ENCODE assay signal across 23 mouse cellular contexts in genomic region chr7:70769655-70770054, GRCm38 (mm10).
A peak's percentile ranks its signal among the peaks of the same experiment; 100 is the strongest.
DNase-seq lines count a peak whose midpoint lies in the region; ATAC-seq and TF ChIP-seq lines count a peak whose summit lies in the region.
"Had no signal": no experiment of that assay in that cellular context is flagged by ENCODE, and none has a peak within 500 bp of the region (broad histone marks: within the 10 kb centered on the region; RNA-seq: fewer than 3 reads in every experiment).

No protein-coding gene starts in this region.

- no peaks in the 10 kb centered on the region for H3K9me3 ChIP-seq in heart, embryonic 12.5 days (replicated peaks)
- H3K9me3 ChIP-seq in intestine, embryonic 14.5 days (ENCODE audit: control insufficient read depth, low read length), result no peaks in the 10 kb centered on the region; the same call in 1 of the 2 replicates
- H3K9me3 ChIP-seq in intestine, embryonic 15.5 days, result no peaks in the 10 kb centered on the region
- no peaks in the 10 kb centered on the region for H3K9me3 ChIP-seq in stomach, embryonic 15.5 days
- no peaks in the 10 kb centered on the region for H3K9me3 ChIP-seq in stomach, postnatal 0 days (ENCODE audit: control insufficient read depth, low read length)
- H3K9me3 ChIP-seq: embryonic facial prominence, embryonic 15.5 days; forebrain, embryonic 10.5 days; forebrain, embryonic 12.5 days had no signal

- H3K27me3 ChIP-seq in heart, embryonic 12.5 days (replicated peaks), result no peaks in the 10 kb centered on the region
- no peaks in the 10 kb centered on the region for H3K27me3 ChIP-seq in intestine, embryonic 14.5 days (replicated peaks; ENCODE audit: control insufficient read depth, insufficient read depth, low read length)
- H3K27me3 ChIP-seq in intestine, embryonic 15.5 days (replicated peaks), result no peaks in the 10 kb centered on the region
- H3K27me3 ChIP-seq in stomach, embryonic 15.5 days (replicated peaks), result no peaks in the 10 kb centered on the region
- no peaks in the 10 kb centered on the region for H3K27me3 ChIP-seq in stomach, postnatal 0 days (ENCODE audit: control insufficient read depth, insufficient read depth, low read length)
- H3K27me3 ChIP-seq: embryonic facial prominence, embryonic 13.5 days; embryonic facial prominence, embryonic 15.5 days; forebrain, embryonic 12.5 days had no signal

- no peak for TF ChIP-seq EP300 in stomach, postnatal 0 days (optimal IDR thresholded peaks at IDR 0.05)

- H3K9ac ChIP-seq in heart, embryonic 12.5 days, result no peak overlapping the region
- H3K9ac ChIP-seq in intestine, embryonic 14.5 days (ENCODE audit: low read length), result no peak overlapping the region
- H3K9ac ChIP-seq in intestine, embryonic 15.5 days, result no peak overlapping the region
- no peak overlapping the region for H3K9ac ChIP-seq in stomach, embryonic 15.5 days
- no peak overlapping the region for H3K9ac ChIP-seq in stomach, postnatal 0 days (ENCODE audit: low read length)
- H3K9ac ChIP-seq: embryonic facial prominence, embryonic 13.5 days; embryonic facial prominence, embryonic 15.5 days; forebrain, embryonic 12.5 days had no signal

- no peaks in the 10 kb centered on the region for H3K36me3 ChIP-seq in heart, embryonic 12.5 days
- H3K36me3 ChIP-seq in intestine, embryonic 14.5 days (ENCODE audit: control insufficient read depth, insufficient read depth, low read length), result no peaks in the 10 kb centered on the region
- no peaks in the 10 kb centered on the region for H3K36me3 ChIP-seq in intestine, embryonic 15.5 days
- H3K36me3 ChIP-seq in stomach, embryonic 15.5 days, result no peaks in the 10 kb centered on the region
- no peaks in the 10 kb centered on the region for H3K36me3 ChIP-seq in stomach, postnatal 0 days (ENCODE audit: control insufficient read depth, insufficient read depth, low read length)
- H3K36me3 ChIP-seq: embryonic facial prominence, embryonic 13.5 days; embryonic facial prominence, embryonic 15.5 days; forebrain, embryonic 10.5 days; forebrain, embryonic 12.5 days had no signal

- no peak overlapping the region for H3K4me3 ChIP-seq in heart, embryonic 12.5 days
- no peak overlapping the region for H3K4me3 ChIP-seq in intestine, embryonic 14.5 days (ENCODE audit: low read depth, low read length)
- no peak overlapping the region for H3K4me3 ChIP-seq in intestine, embryonic 15.5 days (replicated peaks)
- no peak overlapping the region for H3K4me3 ChIP-seq in stomach, embryonic 15.5 days (replicated peaks)
- no peak overlapping the region for H3K4me3 ChIP-seq in stomach, postnatal 0 days (ENCODE audit: low read depth, low read length)
- H3K4me3 ChIP-seq: embryonic facial prominence, embryonic 13.5 days; embryonic facial prominence, embryonic 15.5 days; erythroblast, embryonic 14.5 days; forebrain, embryonic 10.5 days; forebrain, embryonic 12.5 days had no signal

- peak; percentile 3 to 14 for DNase-seq in heart, adult 18-20 months
- peak; percentile 37 for DNase-seq in intestine, embryonic 14.5 days (ENCODE audit: low spot score)
- DNase-seq in stomach, postnatal 0 days (ENCODE audit: low spot score), result peak; percentile 34
- DNase-seq in kidney, postnatal 25 days, result no peak
- DNase-seq: adrenal gland, adult 2 months; adrenal gland, postnatal 10 days; adrenal gland, postnatal 25 days; cerebellum, adult 11 months; cerebellum, adult 18-20 months; cerebellum, adult 8-10 months; cerebellum, adult 9-11 months; cerebellum, postnatal 14 days; cerebellum, postnatal 36 days; embryo, embryonic 11 days had no signal

- no peak overlapping the region for H3K4me2 ChIP-seq in heart, embryonic 12.5 days
- no peak overlapping the region for H3K4me2 ChIP-seq in intestine, embryonic 14.5 days (ENCODE audit: low read length)
- no peak overlapping the region for H3K4me2 ChIP-seq in intestine, embryonic 15.5 days (replicated peaks)
- H3K4me2 ChIP-seq in stomach, embryonic 15.5 days, result no peak overlapping the region
- no peak overlapping the region for H3K4me2 ChIP-seq in stomach, postnatal 0 days (replicated peaks; ENCODE audit: low read depth)
- H3K4me2 ChIP-seq: embryonic facial prominence, embryonic 13.5 days; embryonic facial prominence, embryonic 15.5 days; forebrain, embryonic 12.5 days had no signal

- WGBS in heart, embryonic 12.5 days, result 42% methylated on average over 6 of the region's 6 CpGs
- 56% methylated on average over 6 of the region's 6 CpGs for WGBS in intestine, embryonic 14.5 days
- 56% methylated on average over 6 of the region's 6 CpGs for WGBS in intestine, embryonic 15.5 days
- WGBS in stomach, embryonic 15.5 days, result 42% methylated on average over 6 of the region's 6 CpGs
- WGBS in stomach, postnatal 0 days, result 41% methylated on average over 6 of the region's 6 CpGs

- no peak overlapping the region for H3K27ac ChIP-seq in heart, embryonic 12.5 days (ENCODE audit: poor library complexity, severe bottlenecking)
- H3K27ac ChIP-seq in intestine, embryonic 14.5 days (ENCODE audit: low read depth), result no peak overlapping the region
- H3K27ac ChIP-seq in intestine, embryonic 15.5 days, result no peak overlapping the region
- no peak overlapping the region for H3K27ac ChIP-seq in stomach, embryonic 15.5 days
- H3K27ac ChIP-seq in stomach, postnatal 0 days (replicated peaks), result no peak overlapping the region
- H3K27ac ChIP-seq: embryonic facial prominence, embryonic 13.5 days; embryonic facial prominence, embryonic 15.5 days; forebrain, embryonic 10.5 days; forebrain, embryonic 12.5 days had no signal

- no peaks in the 10 kb centered on the region; the same call in 1 of the 2 replicates for H3K4me1 ChIP-seq in heart, embryonic 12.5 days (replicated peaks)
- no peaks in the 10 kb centered on the region for H3K4me1 ChIP-seq in intestine, embryonic 14.5 days (replicated peaks; ENCODE audit: control insufficient read depth, insufficient read depth, low read length)
- H3K4me1 ChIP-seq in intestine, embryonic 15.5 days (replicated peaks), result no peaks in the 10 kb centered on the region
- H3K4me1 ChIP-seq in stomach, embryonic 15.5 days, result no peaks in the 10 kb centered on the region
- no peaks in the 10 kb centered on the region; the same call in 1 of the 2 replicates for H3K4me1 ChIP-seq in stomach, postnatal 0 days (replicated peaks; ENCODE audit: control insufficient read depth, insufficient read depth)
- H3K4me1 ChIP-seq: embryonic facial prominence, embryonic 13.5 days; embryonic facial prominence, embryonic 15.5 days; forebrain, embryonic 10.5 days; forebrain, embryonic 12.5 days had no signal

- ATAC-seq in heart, embryonic 12.5 days (ENCODE audit: insufficient number of reproducible peaks, low FRiP score), result no peak
- ATAC-seq in intestine, embryonic 14.5 days (replicated peaks; ENCODE audit: low FRiP score, low TSS enrichment, low read depth), result no peak
- ATAC-seq in intestine, embryonic 15.5 days, result no peak
- peak; percentile 72 for ATAC-seq in stomach, embryonic 15.5 days (ENCODE audit: insufficient read depth, low FRiP score, low read depth)
- no peak for ATAC-seq in stomach, postnatal 0 days (ENCODE audit: low FRiP score, low TSS enrichment)
- ATAC-seq: forebrain, embryonic 14.5 days had no signal

- no peak for TF ChIP-seq CTCF in stomach, postnatal 0 days (IDR thresholded peaks at IDR 0.05; ENCODE audit: low read depth)

Comparison
In these comparisons a context has a peak if more than half of its experiments do, and no peak if none do; other contexts are left out.
1. DNase-seq: peak in heart, adult 18-20 months (2 of 2), intestine, embryonic 14.5 days (single experiment) and stomach, postnatal 0 days (single experiment); none in kidney, postnatal 25 days (0 of 2).